Mouse (Mus musculus) ES-E14 (cell line): ENCODE measurements around the gene Smad3. TPM values are rescaled to one million over a fixed set of nuclear protein-coding genes. Genes with fewer than 3 reads are reported as not detected.

ENCODE experiments used
- DNase-seq: peaks from one replicate; pipeline ENCODE4 v3.0.0-alpha.2; 2013; ENCODE audit warnings: low read depth, low spot score
- H3K27ac ChIP-seq: 2 replicates; pipeline ENCODE4 v1.5.1; 2012; ENCODE audit warnings: low read depth, mild to moderate bottlenecking, low read length, moderate library complexity, mixed read lengths; ENCODE audit not compliant: poor library complexity, insufficient read depth, severe bottlenecking
- H3K36me3 ChIP-seq: 2 replicates; pipeline ENCODE4 v1.6.1; 2012; ENCODE audit warnings: mild to moderate bottlenecking, low read length, moderate library complexity, mixed read lengths; ENCODE audit not compliant: control insufficient read depth, poor library complexity, insufficient read depth, severe bottlenecking
- H3K4me1 ChIP-seq, 2 experiments: fragments of 150-350 bp in 1 of 2; sonication (generic) in 1 of 2; 2 replicates each; pipeline ENCODE4 v1.6.1; 2012; ENCODE audit warnings: low read length in 2 of 2, mild to moderate bottlenecking in 1 of 2, mixed read lengths in 1 of 2; ENCODE audit not compliant: control insufficient read depth in 2 of 2, insufficient read depth in 2 of 2, poor library complexity in 1 of 2
- H3K4me3 ChIP-seq, 2 experiments: fragments of 150-350 bp in 1 of 2; sonication (generic) in 1 of 2; 2 replicates each; pipeline ENCODE4 v1.5.1; 2012; ENCODE audit warnings: low read length in 2 of 2, low read depth in 1 of 2, mild to moderate bottlenecking in 1 of 2, mixed read lengths in 1 of 2; ENCODE audit not compliant: insufficient read depth in 1 of 2, poor library complexity in 1 of 2, severe bottlenecking in 1 of 2
- H3K9ac ChIP-seq: 2 replicates; pipeline ENCODE4 v1.6.1; 2012; ENCODE audit warnings: low read depth, mild to moderate bottlenecking, low read length, mixed read lengths; ENCODE audit not compliant: poor library complexity, insufficient read depth, severe bottlenecking
- H3K9me3 ChIP-seq: fragments of 150-350 bp; sonication (generic); 2 replicates; pipeline ENCODE4 v1.6.1; 2012; ENCODE audit warnings: low read depth, mild to moderate bottlenecking, low read length; ENCODE audit not compliant: control insufficient read depth, insufficient read depth
- CHD2 ChIP-seq: IDR thresholded peaks from 2 replicates; pipeline ENCODE4 v1.6.1; 2014; ENCODE audit warnings: mild to moderate bottlenecking, low read depth, low read length, inconsistent platforms
- HCFC1 ChIP-seq: IDR thresholded peaks from 2 replicates; pipeline ENCODE4 v1.6.1; 2012; ENCODE audit warnings: low read length, inconsistent platforms, borderline replicate concordance; ENCODE audit not compliant: insufficient read depth
- MAFK ChIP-seq: IDR thresholded peaks from 2 replicates; pipeline ENCODE4 v1.6.1; 2014; ENCODE audit warnings: mild to moderate bottlenecking, low read depth, low read length, inconsistent platforms; ENCODE audit not compliant: insufficient read depth
- ZC3H11A ChIP-seq: IDR thresholded peaks from 2 replicates; pipeline ENCODE4 v1.6.1; 2012; ENCODE audit warnings: low read depth, mild to moderate bottlenecking, inconsistent platforms, low read length, borderline replicate concordance
- ZNF384 ChIP-seq: IDR thresholded peaks from 2 replicates; pipeline ENCODE4 v1.6.1; 2012; ENCODE audit warnings: low read depth, low read length, inconsistent platforms
- in situ Hi-C, 2 experiments: fragments of 600-800 bp; cut with MboI; formaldehyde crosslinking; loops; one replicate each; pipeline ENCODE4 v1.15.1; 2025; ENCODE audit warnings: low sequenced_read_pairs in 2 of 2, inconsistent platforms in 1 of 2; ENCODE audit not compliant: unreplicated experiment in 2 of 2
- total RNA-seq: library from RNA; depleted of rRNA; stranded (reverse); fragments of 300-350 nt; gene quantifications from 2 replicates; pipeline ENCODE4 v1.2.3, GENCODE M21; 2012

Smad3 gene
- total RNA-seq, 1 experiment, result 15.2 TPM

GRCm38 (mm10) chr9:63632045-63632444, 125.7 kb downstream of the Smad3 start:
- H3K4me3 ChIP-seq, result no peak overlapping the region
- peaks cover 14% of the 10 kb centered on the region for H3K36me3 ChIP-seq
- in situ Hi-C loops, result loop anchor here in 1 of 2 experiments (25.0 kb wide), 1 partner anchor 205 kb away; no protein-coding TSS in a partner anchor
- H3K9me3 ChIP-seq, result no peaks in the 10 kb centered on the region
- no peak overlapping the region for H3K27ac ChIP-seq
- TF ChIP-seq HCFC1, result no peak
- no peak for TF ChIP-seq CHD2
- TF ChIP-seq MAFK, result no peak
- no peak for TF ChIP-seq ZC3H11A
- no peak for TF ChIP-seq ZNF384
- DNase-seq, result no peak
- no peak overlapping the region for H3K9ac ChIP-seq
- peaks cover 0 to 6% of the 10 kb centered on the region in 2 experiments; a peak in 1 of 4 replicates for H3K4me1 ChIP-seq

- H3K4me1 ChIP-seq, result no peaks in the 10 kb centered on the region
- H3K36me3 ChIP-seq, result peaks cover 19% of the 10 kb centered on the region; the same call in 1 of the 2 replicates
- in situ Hi-C loops, result loop anchor here in 1 of 2 experiments (25.0 kb wide), 1 partner anchor 212 kb away; no protein-coding TSS in a partner anchor
- no peak overlapping the region for H3K4me3 ChIP-seq
- H3K27ac ChIP-seq, result no peak overlapping the region
- H3K9me3 ChIP-seq, result no peaks in the 10 kb centered on the region
- TF ChIP-seq HCFC1 (no peak), ZC3H11A (no peak), CHD2 (no peak), MAFK (no peak), ZNF384 (no peak)
- H3K9ac ChIP-seq, result no peak overlapping the region
- DNase-seq, result no peak
Observed at GRCm38 (mm10) chr9:63625090-63625756, 132.6 kb downstream of the Smad3 start.

GRCm38 (mm10) chr9:63623895-63624569, 133.8 kb downstream of the Smad3 start:
- in situ Hi-C loops, result no loop called here
- Histone ChIP-seq H3K9ac (no peak overlapping the region), H3K27ac (no peak overlapping the region), H3K4me3 (no peak overlapping the region), H3K4me1 (no peaks in the 10 kb centered on the region), H3K36me3 (peaks cover 16% of the 10 kb centered on the region; the same call in 1 of the 2 replicates), H3K9me3 (no peaks in the 10 kb centered on the region)
- no peak for DNase-seq
- TF ChIP-seq ZNF384 (no peak), MAFK (no peak), CHD2 (no peak)

- no peak overlapping the region for H3K9ac ChIP-seq
- no peak for DNase-seq
- TF ChIP-seq ZNF384 (no peak), MAFK (no peak), HCFC1 (no peak), CHD2 (no peak), ZC3H11A (no peak)
- in situ Hi-C loops, result no loop called here
- peaks cover 20% of the 10 kb centered on the region for H3K36me3 ChIP-seq
- no peak overlapping the region for H3K4me3 ChIP-seq
- H3K9me3 ChIP-seq, result no peaks in the 10 kb centered on the region
- no peak overlapping the region for H3K27ac ChIP-seq
- peaks cover 0 to 4% of the 10 kb centered on the region in 2 experiments; a peak in 1 of 4 replicates for H3K4me1 ChIP-seq
Observed at GRCm38 (mm10) chr9:63617967-63618366, 139.8 kb downstream of the Smad3 start.
